Mouse (Mus musculus) brain, embryonic 14.5 days (tissue): ENCODE measurements around the gene Sbf2.

Experiments used
- CTCF ChIP-seq: fragments of 200-500 bp; IDR thresholded peaks from 2 replicates; pipeline ENCODE4 v1.5.1; 2012; ENCODE audit warnings: inconsistent platforms, mild to moderate bottlenecking, moderate library complexity, borderline replicate concordance; ENCODE audit not compliant: insufficient read depth, insufficient read length; ENCODE audit errors: extremely low read depth
- POLR2A ChIP-seq: fragments of 200-500 bp; IDR thresholded peaks from 2 replicates; pipeline ENCODE4 v1.6.1; 2012; ENCODE audit warnings: mild to moderate bottlenecking, inconsistent platforms, borderline replicate concordance; ENCODE audit not compliant: poor library complexity, insufficient read depth, insufficient read length, severe bottlenecking; ENCODE audit errors: extremely low read depth

- no peak for TF ChIP-seq CTCF
- no peak for TF ChIP-seq POLR2A
Measured at GRCm38 (mm10) chr7:110262661-110263060, 352.1 kb downstream of the Sbf2 start.
